Mouse (Mus musculus) thymus, adult 2 months (tissue): ENCODE data around the gene Bcap31. TPM values are rescaled to one million over a fixed set of nuclear protein-coding genes. Genes with fewer than 3 reads are reported as not detected.

Experiments used
- DNase-seq: peaks from one replicate; pipeline ENCODE4 v3.0.0; 2021
- H3K27ac ChIP-seq: fragments of 200-500 bp; 2 replicates; pipeline ENCODE4 v1.5.1; 2012; ENCODE audit warnings: low read length, control low read depth; ENCODE audit not compliant: control insufficient read depth, insufficient read depth
- H3K27me3 ChIP-seq: fragments of 200-500 bp; 2 replicates; pipeline ENCODE4 v1.6.1; 2012; ENCODE audit warnings: mild to moderate bottlenecking, low read length, moderate library complexity, mixed read lengths; ENCODE audit not compliant: control insufficient read depth, insufficient read depth
- H3K36me3 ChIP-seq: fragments of 200-500 bp; 2 replicates; pipeline ENCODE4 v1.6.1; 2012; ENCODE audit warnings: mild to moderate bottlenecking, low read length, moderate library complexity; ENCODE audit not compliant: control insufficient read depth, insufficient read depth
- H3K4me1 ChIP-seq: fragments of 200-500 bp; replicated peaks from 2 replicates; pipeline ENCODE4 v1.6.1; 2012; ENCODE audit warnings: low read length; ENCODE audit not compliant: control insufficient read depth, insufficient read depth
- H3K4me3 ChIP-seq: fragments of 200-500 bp; 2 replicates; pipeline ENCODE4 v1.5.1; 2012; ENCODE audit warnings: mild to moderate bottlenecking, low read length, control low read depth, moderate library complexity; ENCODE audit not compliant: control insufficient read depth, insufficient read depth
- CTCF ChIP-seq: fragments of 200-500 bp; IDR thresholded peaks from 2 replicates; pipeline ENCODE4 v1.5.1; 2012; ENCODE audit warnings: mild to moderate bottlenecking, control low read depth, low read length, moderate library complexity, borderline replicate concordance; ENCODE audit not compliant: control insufficient read depth, poor library complexity, insufficient read depth; ENCODE audit errors: extremely low read depth
- POLR2A ChIP-seq: fragments of 200-500 bp; IDR thresholded peaks from 2 replicates; pipeline ENCODE4 v1.6.1; 2012; ENCODE audit warnings: mild to moderate bottlenecking, low read length, control low read depth, moderate library complexity; ENCODE audit not compliant: control insufficient read depth, poor library complexity, insufficient read depth; ENCODE audit errors: extremely low read depth
- WGBS: fragments of 180-500 bp; shearing (Covaris S2); methylation state at CpG from one replicate; pipeline ENCODE4 v1.1.7; 2018; 5-methylcytosine and 5-hydroxymethylcytosine counted together
- polyA plus RNA-seq: library from polyadenylated mRNA; depleted of rRNA; stranded (reverse); fragments of >200 nt; gene quantifications from 2 replicates; pipeline ENCODE4 v1.2.3, GENCODE M21; 2012

Gene Bcap31
- polyA plus RNA-seq, 1 experiment, result 54.4 TPM

GRCm38 (mm10) chrX:73654177-73654576 is 61.8 kb downstream of the Bcap31 start:
- H3K4me1 ChIP-seq, result peaks cover 12% of the 10 kb centered on the region
- no peak overlapping the region for H3K27ac ChIP-seq
- 16% methylated on average over 6 of the region's 6 CpGs for WGBS
- no peaks in the 10 kb centered on the region for H3K27me3 ChIP-seq
- DNase-seq, result peak; percentile 76
- H3K4me3 ChIP-seq, result no peak overlapping the region
- no peaks in the 10 kb centered on the region for H3K36me3 ChIP-seq
- TF ChIP-seq POLR2A, result no peak
- peak; percentile 76; the same call in 1 of the 2 replicates for TF ChIP-seq CTCF

GRCm38 (mm10) chrX:73653392-73653791 is 62.6 kb downstream of the Bcap31 start:
- no peak overlapping the region for H3K4me3 ChIP-seq
- peaks cover 4% of the 10 kb centered on the region for H3K4me1 ChIP-seq
- no peak overlapping the region for H3K27ac ChIP-seq
- no peak for TF ChIP-seq POLR2A
- no peak for TF ChIP-seq CTCF
- H3K27me3 ChIP-seq, result no peaks in the 10 kb centered on the region
- 97% methylated on average over 6 of the region's 6 CpGs for WGBS
- H3K36me3 ChIP-seq, result no peaks in the 10 kb centered on the region
- no peak for DNase-seq

- TF ChIP-seq POLR2A, result no peak
- TF ChIP-seq CTCF, result no peak
- Histone ChIP-seq H3K4me3 (no peak overlapping the region), H3K4me1 (no peaks in the 10 kb centered on the region), H3K27me3 (no peaks in the 10 kb centered on the region), H3K27ac (no peak overlapping the region), H3K36me3 (no peaks in the 10 kb centered on the region)
- no peak for DNase-seq
- 86% methylated on average over 3 of the region's 3 CpGs for WGBS
Measured at GRCm38 (mm10) chrX:73650869-73651268, 65.1 kb downstream of the Bcap31 start.

- Histone ChIP-seq H3K4me3 (no peak overlapping the region), H3K36me3 (no peaks in the 10 kb centered on the region), H3K27ac (no peak overlapping the region), H3K4me1 (no peaks in the 10 kb centered on the region), H3K27me3 (no peaks in the 10 kb centered on the region)
- no peak for TF ChIP-seq CTCF
- no peak for TF ChIP-seq POLR2A
- WGBS, result 56% methylated on average over 4 of the region's 4 CpGs
- DNase-seq, result no peak
Measured at GRCm38 (mm10) chrX:73645121-73645520, 70.9 kb downstream of the Bcap31 start.

GRCm38 (mm10) chrX:73639901-73640469 is 76.0 kb downstream of the Bcap31 start:
- H3K27me3 ChIP-seq, result peaks cover 5% of the 10 kb centered on the region; the same call in 1 of the 2 replicates
- H3K4me1 ChIP-seq, result peaks cover 9% of the 10 kb centered on the region
- WGBS, result 4% methylated on average over 36 of the region's 41 CpGs
- H3K27ac ChIP-seq, result no peak overlapping the region
- no peaks in the 10 kb centered on the region for H3K36me3 ChIP-seq
- no peak for DNase-seq
- no peak for TF ChIP-seq CTCF
- no peak for TF ChIP-seq POLR2A
- no peak overlapping the region for H3K4me3 ChIP-seq

- TF ChIP-seq CTCF, result no peak
- TF ChIP-seq POLR2A, result no peak
- H3K4me3 ChIP-seq, result peak within 1 kb of the TSS; percentile 31
- H3K27me3 ChIP-seq, result peaks cover 5% of the 10 kb centered on the region; the same call in 1 of the 2 replicates
- WGBS, result 7% methylated on average over 27 of the region's 28 CpGs
- no peak within 1 kb of the TSS for H3K27ac ChIP-seq
- peaks cover 9% of the 10 kb centered on the region for H3K4me1 ChIP-seq
- no peak for DNase-seq
- no peaks in the 10 kb centered on the region for H3K36me3 ChIP-seq
Measured at GRCm38 (mm10) chrX:73639255-73639675, 76.7 kb downstream of the Bcap31 start, which contains the start of gene Dusp9. Gene Dusp9, plus strand, starts transcription at chrX:73639419.
